Mouse (Mus musculus) heart, postnatal 10 days (tissue): ENCODE measurements at regions not wholly inside any gene's neighbourhood (a gene's known extent, or its start where the extent isn't known, plus 50 kb on each side); places are given as distances from the start of the nearest gene placed in this dataset.
A peak's percentile ranks its signal among the peaks of the same experiment; 100 is the strongest.
"Not testable (repeated sequence)": the region's sequence is repeated elsewhere in the genome, so short reads cannot be mapped to it uniquely, and the experiment has no call there.

Experiments
- DNase-seq, 2 experiments: peaks; one replicate each; pipeline ENCODE4 v3.0.0; 2021
- intact Hi-C: fragments of 180-260 bp; cut with DNase I; formaldehyde crosslinking; loops from one replicate; pipeline ENCODE4 v1.15.1; 2025

GRCm38 (mm10) chr10:118043761-118044160, 97.8 kb upstream of the Mdm1 start:
- DNase-seq: no peak
- intact Hi-C loops: no loop called here

GRCm38 (mm10) chr10:118044840-118045239, 96.8 kb upstream of the Mdm1 start:
- intact Hi-C loops: loop anchor here (5.0 kb wide), 2 partner anchors 43 to 198 kb away; partner anchors contain the start of gene Rap1b
- DNase-seq: no peak

GRCm38 (mm10) chr10:118045427-118045826, 96.2 kb upstream of the Mdm1 start:
- no peak for DNase-seq
- intact Hi-C loops: loop anchor here (5.0 kb wide), 2 partner anchors 43 to 198 kb away; partner anchors contain the start of gene Rap1b

GRCm38 (mm10) chr10:118046328-118046727, 95.3 kb upstream of the Mdm1 start:
- intact Hi-C loops: loop anchor here (5.0 kb wide), 2 partner anchors 44 to 199 kb away; partner anchors contain the start of gene Rap1b
- DNase-seq: no peak

GRCm38 (mm10) chr10:118046831-118047230, 94.8 kb upstream of the Mdm1 start:
- no peak for DNase-seq
- intact Hi-C loops: loop anchor here (5.0 kb wide), 2 partner anchors 45 to 200 kb away; partner anchors contain the start of gene Rap1b

- peak; percentile 94 for DNase-seq
- intact Hi-C loops: loop anchor here (5.0 kb wide), 2 partner anchors 47 to 202 kb away; partner anchors contain the start of gene Rap1b
These were observed 92.3 kb upstream of the Mdm1 start for GRCm38 (mm10) chr10:118049330-118049729.

GRCm38 (mm10) chr10:118050152-118050641, 91.4 kb upstream of the Mdm1 start:
- intact Hi-C loops: loop anchor here (5.0 kb wide), 1 partner anchor 52 kb away; no protein-coding TSS in a partner anchor
- no peak for DNase-seq

- intact Hi-C loops: loop anchor here (5.0 kb wide), 1 partner anchor 50 kb away; no protein-coding TSS in a partner anchor
- no peak for DNase-seq
These were observed 89.6 kb upstream of the Mdm1 start for GRCm38 (mm10) chr10:118052042-118052441.

GRCm38 (mm10) chr10:118052477-118052876, 89.1 kb upstream of the Mdm1 start:
- intact Hi-C loops: loop anchor here (5.0 kb wide), 1 partner anchor 50 kb away; no protein-coding TSS in a partner anchor
- no peak for DNase-seq

- intact Hi-C loops: loop anchor here (5.0 kb wide), 1 partner anchor 49 kb away; no protein-coding TSS in a partner anchor
- DNase-seq: no peak
These were observed 88.6 kb upstream of the Mdm1 start for GRCm38 (mm10) chr10:118053037-118053436.

GRCm38 (mm10) chr10:118056789-118057271, 84.8 kb upstream of the Mdm1 start:
- DNase-seq: no peak

GRCm38 (mm10) chr10:118057516-118057915, 84.1 kb upstream of the Mdm1 start:
- intact Hi-C loops: no loop called here
- DNase-seq: no peak

More at GRCm38 (mm10) chr10:118056789-118057271, 84.8 kb upstream of the Mdm1 start:
- intact Hi-C loops: no loop called here

GRCm38 (mm10) chr10:118064816-118065216, 76.8 kb upstream of the Mdm1 start:
- no peak for DNase-seq
- intact Hi-C loops: no loop called here

- intact Hi-C loops, DNase-seq: not testable (repeated sequence)
These were observed 65.3 kb upstream of the Mdm1 start for GRCm38 (mm10) chr10:118076341-118076740.

GRCm38 (mm10) chr10:118081636-118082166, 59.9 kb upstream of the Mdm1 start:
- intact Hi-C loops: no loop called here
- no peak for DNase-seq

GRCm38 (mm10) chr10:118083035-118083720, 58.4 kb upstream of the Mdm1 start:
- no peak for DNase-seq
- intact Hi-C loops: no loop called here

- intact Hi-C loops: no loop called here
- DNase-seq: no peak
These were observed 57.9 kb upstream of the Mdm1 start for GRCm38 (mm10) chr10:118083721-118084075.

- intact Hi-C loops: no loop called here
- no peak for DNase-seq
These were observed 56.3 kb upstream of the Mdm1 start for GRCm38 (mm10) chr10:118085046-118085983.

- intact Hi-C loops: no loop called here
- DNase-seq: no peak
These were observed 53.9 kb upstream of the Mdm1 start for GRCm38 (mm10) chr10:118087570-118088340.

GRCm38 (mm10) chr10:118088499-118088898, 53.1 kb upstream of the Mdm1 start:
- DNase-seq: no peak
- intact Hi-C loops: no loop called here
